Mouse (Mus musculus): Measurements from ENCODE around the gene Gm21996. TPM values are rescaled to one million over a fixed set of nuclear protein-coding genes. Genes with fewer than 3 reads are reported as not detected.
"Not testable (repeated sequence)": the region's sequence is repeated elsewhere in the genome, so short reads cannot be mapped to it uniquely, and the experiment has no call there.

The Gm21996 gene
- not detected for polyA plus RNA-seq (2017; shearing (Covaris generic))

- not testable (repeated sequence) for ATAC-seq
These were observed at the start of gene Gm21996 for GRCm38 (mm10) chrY:89745432-89745831. TSS of gene Gm21996 (minus strand) at chrY:89745532.

Measured in CD4-positive, CD25-positive, alpha-beta regulatory T cell, adult 4 months (primary cell).